Mouse (Mus musculus): Measurements from ENCODE around the gene Ndufs6. TPM values are rescaled to one million over a fixed set of nuclear protein-coding genes. Genes with fewer than 3 reads are reported as not detected.

The Ndufs6 gene
- total RNA-seq, 2 experiments from 2014 or later, result 156 to 172 TPM

- no peak for DNase-seq (ENCODE audit: low spot score in 2 of 2)
- Histone ChIP-seq H3K27ac (no peak overlapping the region), H3K4me3 (no peak overlapping the region)
- no peak for TF ChIP-seq CTCF (conservative IDR thresholded peaks at IDR 0.05)
Observed at GRCm38 (mm10) chr13:73298717-73299116, 29.6 kb downstream of the Ndufs6 start.

- H3K4me3 ChIP-seq, result no peak overlapping the region
- no peak for DNase-seq (ENCODE audit: low spot score in 2 of 2)
- TF ChIP-seq CTCF (conservative IDR thresholded peaks at IDR 0.05), result no peak
- no peak overlapping the region for H3K27ac ChIP-seq
Observed at GRCm38 (mm10) chr13:73291102-73291501, 37.2 kb downstream of the Ndufs6 start.

DNA sequence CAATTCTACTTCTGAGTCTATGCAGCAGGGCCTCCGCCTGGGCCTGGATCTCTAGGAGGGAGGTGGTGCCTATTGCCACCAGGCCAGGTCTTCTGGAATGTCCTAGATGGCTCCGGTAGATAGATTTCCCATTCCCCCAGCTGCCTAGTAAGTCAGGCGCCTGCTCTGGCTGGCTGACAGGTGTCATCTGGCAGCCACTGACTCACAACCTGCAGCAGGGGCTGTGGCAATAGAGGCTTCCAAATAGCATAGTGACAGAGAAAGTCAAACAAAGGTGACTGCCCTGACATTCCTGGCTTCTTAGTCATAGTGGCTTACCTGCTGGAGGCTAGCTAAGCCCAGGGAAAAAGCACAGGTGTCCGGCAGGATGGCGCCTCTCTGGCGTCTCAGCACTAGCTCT is 38.1 kb downstream of the Ndufs6 start:
- Histone ChIP-seq H3K4me3 (no peak overlapping the region), H3K27ac (no peak overlapping the region)
- DNase-seq (ENCODE audit: low spot score in 2 of 2), result no peak
- TF ChIP-seq CTCF (conservative IDR thresholded peaks at IDR 0.05), result no peak

DNA sequence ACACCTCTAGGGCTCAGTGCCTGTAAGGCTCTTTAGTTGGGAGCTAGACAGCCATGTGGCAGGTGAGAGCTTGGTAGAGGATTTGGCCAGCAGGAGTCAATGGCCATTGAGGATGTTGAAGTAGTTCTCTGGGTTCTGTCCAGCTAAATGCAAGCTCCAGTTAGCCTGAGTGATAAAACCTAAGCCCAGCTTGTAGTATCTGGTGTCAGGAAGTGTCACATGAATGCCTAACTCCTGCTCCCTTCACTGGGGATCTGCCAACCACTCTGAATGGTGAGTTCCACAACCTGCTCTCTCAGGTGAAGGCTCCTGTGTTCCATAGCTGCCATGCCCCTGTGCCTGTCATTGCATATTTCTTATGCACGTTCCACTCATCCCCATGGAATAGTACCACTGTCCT is 44.8 kb downstream of the Ndufs6 start:
- no peak for DNase-seq (ENCODE audit: low spot score in 2 of 2)
- H3K4me3 ChIP-seq, result no peak overlapping the region
- no peak overlapping the region for H3K27ac ChIP-seq
- TF ChIP-seq CTCF (conservative IDR thresholded peaks at IDR 0.05), result no peak

DNA sequence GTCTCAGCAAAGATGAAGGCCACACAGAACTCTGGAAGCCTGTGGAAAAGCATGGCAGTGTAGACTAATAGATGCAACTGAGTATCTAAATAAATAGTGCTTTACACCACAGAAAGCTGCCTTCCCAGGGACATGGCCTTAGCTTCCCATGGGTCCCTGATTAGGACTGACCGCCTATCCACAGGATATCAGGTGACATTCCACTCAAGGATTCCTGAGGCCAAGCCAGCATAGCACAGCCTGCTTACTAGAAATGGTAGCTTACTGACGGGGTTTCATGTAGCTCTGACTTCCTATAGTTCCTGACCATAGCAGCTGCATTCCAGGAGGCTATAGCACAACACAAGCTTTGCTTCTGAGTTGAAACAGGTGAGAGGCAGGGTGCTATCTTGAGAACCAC is 45.9 kb downstream of the Ndufs6 start:
- no peak for TF ChIP-seq CTCF (conservative IDR thresholded peaks at IDR 0.05)
- no peak overlapping the region for H3K27ac ChIP-seq
- DNase-seq (ENCODE audit: low spot score in 2 of 2), result no peak

DNA sequence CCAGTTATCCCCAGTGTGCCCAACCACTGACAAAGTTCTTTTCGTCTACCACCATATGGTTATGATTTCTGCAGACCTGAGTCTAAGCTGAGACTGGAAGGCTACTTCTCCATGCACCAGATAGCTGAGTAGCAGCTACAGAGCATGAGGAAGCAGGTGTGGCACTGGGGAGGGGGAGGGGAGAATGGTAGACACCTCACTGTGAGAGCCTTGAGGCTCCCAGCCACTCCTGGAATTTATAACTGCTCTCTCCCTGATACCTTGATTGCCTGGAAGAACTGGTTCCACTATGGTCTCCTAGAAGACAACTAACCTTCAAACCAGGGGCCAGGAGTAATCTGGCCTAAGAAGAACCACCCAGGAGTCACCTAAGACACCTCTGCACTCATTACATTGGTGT is 49.1 kb downstream of the Ndufs6 start:
- Histone ChIP-seq H3K4me3 (no peak overlapping the region), H3K27ac (no peak overlapping the region)
- no peak for TF ChIP-seq CTCF (conservative IDR thresholded peaks at IDR 0.05)
- DNase-seq (ENCODE audit: low spot score in 2 of 2), result no peak

More for the DNA sequence above, 45.9 kb downstream of the Ndufs6 start:
- no peak overlapping the region for H3K4me3 ChIP-seq

DNA sequence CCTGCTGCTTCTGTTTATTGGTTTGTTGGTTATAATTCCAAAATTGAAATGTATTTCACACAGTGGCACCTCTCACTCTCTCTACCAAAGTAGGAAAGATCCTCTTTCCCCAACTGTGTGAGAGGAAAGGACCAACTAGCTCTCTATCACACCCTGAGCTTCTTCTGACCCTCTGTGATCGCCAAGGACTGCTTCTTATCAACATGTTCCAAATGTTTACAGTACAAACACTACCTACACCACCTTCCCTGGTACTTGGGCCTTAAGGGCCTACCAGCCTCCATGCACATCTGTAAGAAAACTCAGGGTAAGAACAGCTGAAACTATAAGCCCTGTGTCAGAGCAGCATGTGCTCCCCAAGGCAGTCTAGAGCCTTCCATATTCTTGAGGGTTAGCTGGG is 50.5 kb downstream of the Ndufs6 start:
- H3K4me3 ChIP-seq, result no peak overlapping the region
- no peak overlapping the region for H3K27ac ChIP-seq
- TF ChIP-seq CTCF (conservative IDR thresholded peaks at IDR 0.05), result no peak
- no peak for DNase-seq (ENCODE audit: low spot score in 2 of 2)

DNA sequence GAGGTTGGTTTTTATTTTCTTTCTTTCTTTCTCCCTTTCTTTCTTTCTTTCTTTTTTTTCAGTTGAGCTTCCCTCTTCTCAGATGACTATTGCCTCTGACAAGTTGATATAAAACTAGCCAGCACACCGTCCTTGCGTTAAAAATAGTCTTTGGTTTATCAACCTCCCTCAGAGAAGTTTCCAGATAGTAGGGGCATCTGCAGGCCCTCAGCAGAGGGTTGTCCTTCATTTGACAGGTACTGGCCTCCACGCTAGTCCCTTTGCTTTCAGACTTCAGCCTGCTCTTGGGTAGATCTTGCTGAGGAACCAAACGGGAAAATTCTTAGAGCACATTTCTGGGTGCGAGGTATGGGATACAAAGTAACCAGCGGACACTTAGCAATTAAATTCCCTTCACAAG is 51.0 kb downstream of the Ndufs6 start:
- no peak for TF ChIP-seq CTCF (conservative IDR thresholded peaks at IDR 0.05)
- no peak overlapping the region for H3K4me3 ChIP-seq
- H3K27ac ChIP-seq, result no peak overlapping the region
- no peak for DNase-seq (ENCODE audit: low spot score in 2 of 2)

DNA sequence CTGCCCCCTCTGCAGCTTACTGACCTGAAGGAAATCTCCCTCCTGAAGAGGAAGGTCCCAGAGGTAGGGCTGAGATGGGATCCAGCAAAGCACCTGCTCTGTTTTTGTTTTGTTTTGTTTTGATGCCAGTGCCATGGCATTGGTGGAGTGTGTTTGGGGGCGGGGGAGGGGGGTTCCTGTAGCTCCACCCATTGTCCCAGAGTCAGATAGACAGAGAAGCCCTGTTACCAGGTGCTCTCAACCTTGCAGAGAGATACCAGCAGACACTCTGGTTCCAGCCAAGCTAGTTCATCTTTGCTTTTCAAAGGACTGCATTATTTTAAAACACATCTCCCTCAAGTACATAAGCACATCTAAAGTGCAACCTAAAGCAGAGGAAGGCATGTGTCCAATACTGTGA is 54.8 kb downstream of the Ndufs6 start:
- DNase-seq (ENCODE audit: low spot score in 2 of 2), result no peak
- H3K27ac ChIP-seq, result no peak overlapping the region
- no peak overlapping the region for H3K4me3 ChIP-seq
- no peak for TF ChIP-seq CTCF (conservative IDR thresholded peaks at IDR 0.05)

DNA sequence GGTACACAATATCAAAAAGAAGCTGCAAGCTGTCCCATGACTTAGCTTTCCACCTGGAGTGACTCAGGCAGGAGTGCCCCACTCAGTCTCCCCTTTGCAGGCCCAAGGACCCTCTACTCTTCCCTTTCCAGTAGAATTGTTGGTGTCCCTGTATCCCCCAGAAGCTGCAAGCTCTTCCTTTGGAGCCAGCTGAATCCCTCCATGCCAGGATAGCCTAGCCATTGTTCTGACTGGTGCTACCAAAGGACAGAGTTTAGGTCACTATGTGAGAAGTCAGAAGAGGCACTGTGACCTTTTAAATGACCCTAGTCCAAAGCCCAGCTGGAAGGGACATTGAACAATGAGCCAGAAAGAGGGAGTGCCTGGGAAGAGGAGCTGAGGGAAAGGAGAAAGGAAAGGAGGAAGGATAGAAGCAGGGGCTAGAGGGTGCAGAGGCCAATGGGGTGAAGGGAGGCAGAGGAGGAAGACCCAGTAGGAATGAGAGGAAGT is 55.5 kb downstream of the Ndufs6 start:
- no peak overlapping the region for H3K4me3 ChIP-seq
- H3K27ac ChIP-seq, result no peak overlapping the region
- TF ChIP-seq CTCF (conservative IDR thresholded peaks at IDR 0.05), result no peak
- DNase-seq (ENCODE audit: low spot score in 2 of 2), result no peak

DNA sequence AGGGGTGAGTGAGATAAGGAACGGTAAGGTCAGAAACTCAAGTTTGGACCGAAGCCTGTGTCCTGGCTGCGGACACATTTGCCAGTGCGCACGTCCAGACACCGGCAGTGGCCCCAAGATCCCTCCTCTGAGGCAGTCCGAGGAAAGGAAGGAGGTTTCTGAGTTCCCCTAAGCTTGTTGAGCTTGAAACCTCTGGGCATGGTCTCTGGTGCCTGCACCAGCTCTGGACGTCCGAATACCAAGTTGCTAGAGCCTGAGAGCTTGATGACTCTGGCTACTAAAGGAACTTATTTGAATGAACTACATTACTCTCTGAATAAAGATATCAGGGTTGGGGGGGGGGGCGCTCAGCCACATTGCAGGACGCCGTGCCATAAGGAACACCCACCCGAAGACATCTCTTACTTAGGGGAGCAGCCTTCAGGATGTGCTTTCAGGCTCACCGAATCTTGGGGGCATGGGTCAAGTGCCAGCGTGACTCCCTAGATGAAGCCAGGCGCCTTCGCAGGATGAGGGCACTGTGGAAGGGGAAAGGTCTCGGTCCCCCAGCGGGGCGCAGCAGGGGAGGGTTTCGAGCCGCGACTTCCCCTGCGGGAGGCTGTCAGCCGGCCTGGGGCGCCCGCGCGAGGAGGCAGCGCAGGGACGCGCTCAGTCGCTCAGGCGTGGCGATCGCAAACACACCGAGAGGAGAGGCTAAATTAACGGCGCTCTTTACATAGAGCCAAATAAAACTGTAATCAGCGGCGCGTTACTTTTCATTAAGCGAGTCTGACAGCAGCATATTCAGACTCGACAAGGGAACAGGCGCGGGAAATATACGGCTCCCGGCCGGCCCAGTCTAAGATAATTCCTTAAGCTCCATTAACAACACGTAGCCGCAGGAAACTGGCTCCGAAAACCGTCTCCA is 56.8 kb downstream of the Ndufs6 start:
- Histone ChIP-seq H3K27ac (no peak overlapping the region), H3K4me3 (no peak overlapping the region; the same call in 1 of the 2 replicates)
- TF ChIP-seq CTCF (conservative IDR thresholded peaks at IDR 0.05), result no peak
- DNase-seq (ENCODE audit: low spot score in 2 of 2), result no peak

DNA sequence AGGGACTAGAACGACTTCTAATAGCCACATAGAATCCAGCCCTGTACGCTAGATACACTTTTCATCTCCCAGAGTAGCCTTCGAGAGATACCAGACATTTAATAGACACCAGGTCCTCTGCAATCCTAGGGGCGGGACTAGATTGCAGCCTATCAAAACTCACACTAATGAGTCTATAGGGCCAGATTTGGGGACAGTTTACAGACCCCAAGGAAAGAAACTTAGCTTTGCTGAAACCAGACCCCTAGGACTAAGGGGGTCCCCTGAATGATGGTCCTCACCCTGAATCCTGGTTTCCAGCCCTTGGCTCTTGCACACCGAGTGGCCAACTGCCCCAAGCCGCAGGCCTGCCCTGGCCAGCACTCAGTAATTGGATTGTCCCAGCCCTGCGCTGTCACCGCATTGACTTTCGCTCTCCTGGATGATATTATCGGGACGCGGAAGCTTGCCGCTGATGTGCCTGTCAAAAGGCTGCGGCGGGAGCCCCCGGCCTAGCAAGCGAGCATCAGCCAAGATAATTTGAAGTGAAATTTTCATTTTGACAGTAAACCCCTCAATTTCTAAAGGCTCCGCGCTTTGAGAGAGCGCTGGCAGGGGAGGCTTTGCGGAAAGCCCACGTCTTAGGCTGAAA is 57.8 kb downstream of the Ndufs6 start:
- TF ChIP-seq CTCF (conservative IDR thresholded peaks at IDR 0.05), result no peak
- H3K4me3 ChIP-seq, result no peak overlapping the region
- H3K27ac ChIP-seq, result no peak overlapping the region
- DNase-seq (ENCODE audit: low spot score in 2 of 2), result no peak

DNA sequence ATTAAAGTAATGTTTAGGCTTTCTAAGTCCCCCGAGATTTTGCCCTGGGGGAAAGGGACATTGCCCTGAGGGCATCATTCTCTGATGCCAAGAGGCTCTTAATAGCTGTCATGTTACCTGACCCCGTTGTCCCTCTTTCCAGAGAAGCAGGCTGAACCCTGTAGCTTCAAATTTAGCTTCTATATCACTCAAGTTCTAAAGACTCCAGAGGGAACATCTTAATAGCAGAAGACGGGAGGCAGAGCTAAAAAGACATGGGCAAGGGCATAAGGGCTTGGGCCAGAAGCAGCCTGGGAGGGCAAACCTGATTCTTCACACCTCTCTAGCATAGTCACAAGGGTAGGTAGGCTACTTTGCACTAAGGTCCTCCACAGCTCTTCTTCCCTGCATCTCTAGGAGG is 58.5 kb downstream of the Ndufs6 start:
- Histone ChIP-seq H3K4me3 (no peak overlapping the region), H3K27ac (no peak overlapping the region)
- no peak for TF ChIP-seq CTCF (conservative IDR thresholded peaks at IDR 0.05)
- DNase-seq (ENCODE audit: low spot score in 2 of 2), result no peak

Other genes with a start within 250 kb of the Ndufs6 start
- not detected for gene Irx4, start 68.1 kb downstream of the Ndufs6 start, total RNA-seq (2021)
- gene Mrpl36, start within 50 bp of the Ndufs6 start, total RNA-seq (2021), result 10 to 100 TPM; 34.3 to 40.8 TPM
- 10 to 100 TPM; 36.6 to 39.5 TPM for gene Lpcat1, start 138.7 kb upstream of the Ndufs6 start, total RNA-seq (2021)
- gene Slc6a3, start 208.2 kb upstream of the Ndufs6 start, total RNA-seq (2021), result under 1 TPM in 1 of 2 experiments, not detected in 1; 0.20 TPM

All from layer of hippocampus, adult 2 months (tissue).